Mouse (Mus musculus) layer of hippocampus, adult 9-11 months (tissue): ENCODE measurements around the gene Adamtsl4.
A peak's percentile ranks its signal among the peaks of the same experiment; 100 is the strongest.
"Not testable (repeated sequence)": the region's sequence is repeated elsewhere in the genome, so short reads cannot be mapped to it uniquely, and the experiment has no call there.

Source experiments
- DNase-seq: peaks from one replicate; pipeline ENCODE4 v3.0.0; 2022

The Adamtsl4 gene

GRCm38 (mm10) chr3:95675301-95676092 lies 12.2 kb downstream of the Adamtsl4 start:
- DNase-seq, result peak; percentile 65

GRCm38 (mm10) chr3:95674812-95675211 lies 12.9 kb downstream of the Adamtsl4 start:
- DNase-seq, result no peak

DNA sequence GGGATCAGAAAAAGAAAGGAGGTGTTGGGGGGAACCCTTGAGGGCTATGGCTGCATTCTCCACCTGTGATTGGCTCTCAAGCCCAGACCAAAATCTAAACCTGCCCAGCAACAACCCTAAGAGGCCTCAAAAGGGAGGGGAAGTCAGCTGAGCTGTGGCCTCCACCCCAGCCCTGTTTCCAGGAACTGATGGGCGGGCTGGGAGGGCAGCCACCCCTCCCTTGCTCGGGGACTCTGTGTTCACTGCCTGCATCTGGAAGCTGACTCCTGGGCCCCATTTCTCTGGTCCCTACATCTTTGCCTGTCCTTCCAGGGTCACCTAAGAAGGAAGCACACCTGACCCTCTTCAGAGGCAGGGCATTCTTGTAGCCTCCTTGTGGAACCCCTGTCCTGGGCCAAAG lies 13.5 kb downstream of the Adamtsl4 start:
- DNase-seq, result peak; percentile 57

DNA sequence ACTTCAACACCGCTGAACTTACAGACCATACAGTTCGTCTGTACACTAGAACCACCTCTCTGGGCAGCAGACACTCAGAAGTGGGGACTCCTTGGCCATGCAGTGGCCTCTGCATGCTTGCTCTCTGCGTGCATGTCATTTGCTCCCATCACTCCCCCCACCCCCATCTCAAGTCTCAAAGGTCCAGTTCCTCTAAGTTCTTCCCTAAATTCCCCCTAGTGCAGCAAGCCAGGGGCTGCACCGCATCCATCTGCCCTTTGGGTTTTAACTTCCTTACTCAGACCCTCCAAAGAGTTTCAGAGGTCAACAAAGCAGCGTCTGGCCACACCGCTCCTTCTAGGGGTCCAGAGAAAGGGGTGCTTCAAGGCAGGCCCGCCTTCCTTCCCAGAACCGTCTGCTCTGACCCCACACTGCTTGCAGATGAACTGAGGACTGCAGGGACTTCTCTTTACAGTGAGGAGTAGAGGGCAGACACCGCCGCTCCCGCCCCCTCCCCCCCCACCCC lies 14.0 kb downstream of the Adamtsl4 start:
- peak; percentile 51 for DNase-seq

- no peak for DNase-seq
Observed at GRCm38 (mm10) chr3:95672861-95673706, 14.6 kb downstream of the Adamtsl4 start.

GRCm38 (mm10) chr3:95672461-95672860 lies 15.3 kb downstream of the Adamtsl4 start:
- DNase-seq, result no peak

DNA sequence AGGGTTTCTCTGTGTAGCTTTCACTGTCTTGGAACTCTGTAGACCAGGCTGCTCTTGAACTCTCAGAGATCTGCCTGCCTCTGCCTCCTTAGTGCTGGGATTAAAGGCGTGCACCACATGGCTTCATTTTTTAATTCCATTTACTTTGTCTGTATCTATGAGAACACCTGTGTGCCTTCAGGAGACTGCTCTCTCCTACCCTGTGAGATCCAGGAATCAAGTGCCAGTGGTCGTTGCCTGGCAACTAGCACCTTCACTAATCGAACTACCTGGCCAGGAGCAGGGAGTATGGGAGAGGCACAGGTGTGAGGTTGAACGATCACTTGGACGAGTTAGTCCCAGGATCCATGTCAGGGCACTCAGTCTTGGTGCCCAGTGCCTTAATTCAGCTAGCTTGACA lies 16.5 kb downstream of the Adamtsl4 start:
- no peak for DNase-seq

GRCm38 (mm10) chr3:95670419-95670818 lies 17.3 kb downstream of the Adamtsl4 start:
- DNase-seq, result not testable (repeated sequence)

DNA sequence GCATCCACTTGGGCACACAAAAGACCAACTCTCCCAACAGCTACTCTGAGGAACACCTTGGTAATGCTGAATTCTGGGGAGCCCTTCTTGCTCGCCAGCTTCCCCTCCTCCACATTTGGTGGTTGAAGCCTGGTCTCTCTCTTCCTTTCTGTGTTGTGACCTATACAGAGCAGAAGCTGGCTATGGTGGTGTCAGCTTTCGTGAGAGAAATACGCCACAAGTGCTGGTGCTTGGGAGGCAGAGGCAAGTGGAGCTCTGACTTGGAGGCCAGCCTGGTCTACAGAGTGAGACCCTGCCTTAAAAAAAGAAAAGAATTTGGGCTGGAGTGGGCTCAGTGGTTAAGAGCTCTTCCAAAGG lies 18.4 kb downstream of the Adamtsl4 start:
- DNase-seq, result no peak

GRCm38 (mm10) chr3:95668589-95669308 lies 19.0 kb downstream of the Adamtsl4 start:
- no peak for DNase-seq

DNA sequence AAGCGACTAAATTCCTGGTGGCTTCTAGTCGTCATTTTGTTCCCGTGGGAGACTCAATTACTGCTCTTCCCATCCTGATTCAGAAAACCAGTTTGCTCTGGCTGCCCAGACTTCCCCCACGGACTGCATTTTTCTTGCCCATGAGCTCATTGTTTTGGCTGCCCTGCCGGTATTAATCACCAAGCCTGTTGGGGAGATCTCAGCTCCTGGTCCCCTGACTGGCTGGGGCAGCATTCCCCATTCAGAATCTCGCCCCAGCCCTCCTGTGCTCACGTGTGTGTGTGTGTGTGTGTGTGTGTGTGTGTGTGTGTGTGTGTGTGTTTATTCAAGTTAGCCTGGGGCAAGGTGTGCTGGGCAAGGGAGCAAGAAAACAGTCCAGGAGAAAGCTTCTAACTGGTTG lies 19.7 kb downstream of the Adamtsl4 start:
- peak; percentile 58 for DNase-seq

DNA sequence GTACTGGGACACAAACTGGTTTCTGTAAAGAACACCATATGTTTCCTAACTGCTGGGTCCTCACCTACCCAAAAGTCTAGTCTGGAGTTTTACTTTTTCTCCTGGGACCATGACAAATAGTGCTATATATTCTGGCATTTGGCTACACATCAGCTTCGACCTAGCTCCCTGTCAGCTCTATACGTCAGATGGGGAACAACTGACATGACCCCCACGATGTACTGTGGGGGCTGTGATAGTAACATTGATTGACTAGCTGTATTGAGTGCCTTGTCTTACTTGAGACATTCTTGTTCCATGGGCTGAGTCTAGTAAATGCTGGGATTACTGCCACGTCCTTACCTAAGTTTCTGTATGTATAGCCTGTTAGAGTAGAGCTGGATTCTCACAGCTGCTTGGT lies 20.2 kb downstream of the Adamtsl4 start:
- DNase-seq, result no peak

DNA sequence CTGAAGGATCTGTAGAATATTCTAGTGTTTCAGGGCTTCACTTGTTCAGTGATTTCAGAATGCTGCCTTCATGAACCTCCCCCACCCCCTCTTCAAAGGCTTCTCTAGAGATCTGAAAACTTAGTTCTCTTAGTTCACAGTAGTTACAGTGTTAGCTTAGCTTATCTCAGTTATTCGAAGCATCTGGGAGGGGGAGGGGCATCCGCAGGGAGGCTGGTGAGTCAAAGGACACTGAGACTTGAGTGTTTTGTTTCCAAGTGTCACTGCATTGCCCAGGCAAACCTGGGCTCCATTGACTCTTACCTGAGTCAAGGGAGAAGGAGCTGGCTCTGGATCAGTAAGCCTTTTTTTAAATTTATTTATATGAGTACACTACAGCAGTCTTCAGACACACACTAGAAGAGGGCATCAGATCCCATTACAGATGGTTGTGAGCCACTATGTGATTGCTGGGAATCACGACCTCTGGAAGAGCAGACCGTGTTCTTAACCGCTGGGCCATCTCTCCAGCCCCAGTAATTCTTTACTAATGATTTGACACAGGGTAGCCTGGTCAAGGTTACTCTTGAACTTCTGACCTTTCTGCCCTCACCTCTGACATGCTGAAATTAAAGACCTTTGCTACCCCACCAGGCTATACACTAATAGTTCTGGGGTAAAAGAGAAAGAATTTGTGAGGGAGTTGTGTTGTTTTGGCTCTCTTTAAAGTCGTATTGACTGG lies 21.4 kb downstream of the Adamtsl4 start:
- no peak for DNase-seq

- DNase-seq, result no peak
Observed at GRCm38 (mm10) chr3:95664940-95665352, 22.8 kb downstream of the Adamtsl4 start.

GRCm38 (mm10) chr3:95663969-95664608 lies 23.6 kb downstream of the Adamtsl4 start:
- DNase-seq, result no peak

GRCm38 (mm10) chr3:95663486-95663885 lies 24.2 kb downstream of the Adamtsl4 start:
- no peak for DNase-seq

GRCm38 (mm10) chr3:95662724-95663449 lies 24.8 kb downstream of the Adamtsl4 start:
- DNase-seq, result no peak

DNA sequence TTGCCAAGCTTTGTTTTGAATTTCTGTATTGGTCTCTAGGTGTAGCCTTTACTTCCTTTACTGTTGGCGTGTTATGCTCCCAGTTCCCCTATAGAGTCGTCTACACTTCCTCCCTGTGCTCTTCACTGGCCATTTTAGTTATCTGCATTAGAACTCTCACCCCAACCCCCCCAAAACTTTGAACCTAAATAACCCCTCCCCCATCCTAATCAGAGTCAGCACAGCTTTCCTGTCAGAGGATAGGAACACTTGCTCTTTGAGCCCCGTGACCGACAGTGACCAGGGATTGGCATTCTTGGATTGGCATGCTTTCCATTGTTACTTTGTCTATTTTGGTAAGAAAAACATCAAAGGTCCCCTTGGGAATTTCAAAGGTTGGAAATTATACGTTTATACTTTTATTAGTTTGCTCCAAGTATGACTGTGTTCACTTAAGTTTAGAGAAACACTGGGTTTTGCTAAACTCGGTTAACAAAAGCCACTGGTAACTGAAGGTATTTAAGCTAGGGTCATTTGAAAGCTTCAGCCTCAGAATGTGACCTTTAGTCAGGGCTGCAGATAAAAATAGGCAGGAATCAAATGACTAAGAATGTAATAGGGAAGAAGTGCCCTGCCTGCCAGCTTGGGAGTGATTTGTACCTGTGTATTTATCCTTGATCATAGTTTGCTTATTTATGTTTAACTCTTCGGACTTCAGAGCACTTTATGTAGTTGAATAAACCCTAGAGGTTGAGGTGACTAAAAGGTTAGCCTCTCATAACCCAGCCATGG lies 25.6 kb downstream of the Adamtsl4 start:
- DNase-seq, result no peak

- no peak for DNase-seq
Observed at GRCm38 (mm10) chr3:95660788-95661478, 26.8 kb downstream of the Adamtsl4 start.

GRCm38 (mm10) chr3:95659948-95660347 lies 27.8 kb downstream of the Adamtsl4 start:
- no peak for DNase-seq
